Mouse (Mus musculus): ENCODE measurements around the gene Nlrp2. TPM values are rescaled to one million over a fixed set of nuclear protein-coding genes. Genes with fewer than 3 reads are reported as not detected.

Nlrp2 gene
- total RNA-seq (2021), result not detected in 2 replicates
- long read RNA-seq, result 0 reads

DNA sequence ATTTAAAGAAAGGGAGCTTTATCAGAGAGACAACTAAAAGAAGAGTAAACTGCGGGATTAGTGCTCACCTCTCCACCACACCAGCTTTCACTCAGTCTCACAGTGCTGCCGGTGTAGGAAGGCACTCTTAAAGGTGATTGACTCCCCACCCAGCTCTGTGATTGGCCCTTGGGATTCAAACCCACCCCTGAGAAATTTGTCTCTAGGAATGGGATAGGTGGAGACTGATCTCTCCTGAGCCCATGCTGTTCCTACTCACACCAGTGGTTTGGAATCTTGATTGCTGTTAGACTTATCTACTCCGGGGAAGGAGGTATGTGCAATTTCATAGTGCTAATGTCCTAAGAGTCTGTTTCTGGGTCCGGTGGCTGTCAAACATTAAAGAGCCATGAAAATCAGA lies at the start of gene Nlrp2:
Gene Nlrp2, minus strand, starts transcription at position 101 of the 400 bp plus-strand sequence.
- no peak for DNase-seq

DNA sequence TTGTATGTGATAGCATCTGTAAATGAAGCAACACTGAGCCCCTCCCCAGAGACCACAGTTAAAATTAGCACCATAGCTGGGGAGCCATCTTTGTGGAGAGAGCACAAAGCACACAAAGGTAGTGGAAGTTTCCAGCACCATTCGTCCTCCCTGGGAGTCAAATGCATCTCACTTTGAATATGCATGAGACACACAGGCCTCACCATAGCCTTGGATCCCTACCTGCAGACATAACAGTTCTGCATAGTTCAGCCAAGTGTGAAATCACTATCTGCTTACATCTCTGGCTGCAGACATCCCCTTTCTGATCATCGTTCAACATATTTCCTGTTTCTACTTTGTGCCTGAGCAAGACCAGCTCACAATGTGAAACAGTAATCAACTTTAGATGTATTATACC lies 15.9 kb upstream of the Nlrp2 start:
- DNase-seq, result no peak

DNA sequence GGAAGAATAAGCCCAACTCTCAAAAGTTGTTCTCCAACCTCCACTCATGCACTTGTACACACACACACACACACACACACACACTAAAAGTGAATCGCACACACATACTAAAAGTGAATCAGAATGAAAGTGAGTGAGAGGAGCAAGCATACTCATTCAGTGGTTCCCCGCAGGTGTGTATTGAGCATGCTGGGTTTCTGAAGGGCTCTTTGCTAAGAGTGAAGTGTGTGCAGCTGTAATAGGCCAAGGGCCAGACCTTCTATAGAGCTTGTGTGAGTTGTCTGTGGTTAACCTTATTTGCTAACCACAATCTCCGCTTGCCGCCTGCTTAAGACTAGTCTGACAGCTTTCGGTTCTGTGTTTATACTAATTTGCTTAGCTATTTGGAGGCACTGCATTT lies 12.8 kb upstream of the Nlrp2 start:
- DNase-seq, result no peak

DNA sequence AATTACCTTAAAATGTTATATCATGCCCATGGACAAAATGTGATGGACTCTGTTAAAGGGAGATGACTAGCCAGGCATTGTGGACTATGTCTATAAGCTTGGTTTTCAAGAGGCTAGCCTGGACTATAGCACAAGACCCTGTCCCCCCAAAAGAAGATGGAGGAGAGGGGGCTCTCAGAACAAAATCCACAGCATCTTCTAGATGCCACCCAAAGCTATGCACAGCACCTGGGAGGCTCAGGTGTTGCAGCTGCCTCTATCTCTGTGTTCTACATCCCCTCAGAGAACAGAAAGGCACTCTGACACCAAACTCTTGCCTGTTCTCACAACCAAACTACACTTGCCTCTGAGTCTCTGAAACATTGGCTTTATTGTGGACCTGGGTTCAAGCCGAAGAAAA lies 598 bp downstream of the Nlrp2 start, which contains the start of gene Gm5065:
Gene Gm5065, plus strand, starts transcription at position 301 of the 400 bp plus-strand sequence.
- no peak for DNase-seq

- no peak for DNase-seq
Measured at GRCm38 (mm10) chr7:5327511-5327910, 23.3 kb downstream of the Nlrp2 start.

- no peak for DNase-seq
Measured at GRCm38 (mm10) chr7:5288281-5288680, 62.6 kb downstream of the Nlrp2 start.

GRCm38 (mm10) chr7:5263051-5263450 lies 87.8 kb downstream of the Nlrp2 start:
- no peak for DNase-seq

Other genes starting within 250 kb of the Nlrp2 start
- gene Rfpl4, start 234.1 kb downstream of the Nlrp2 start, total RNA-seq (2021), result not detected in 2 replicates
- 1.3 and 1.7 TPM in 2 replicates for gene Rasl2-9, start 225.1 kb downstream of the Nlrp2 start, total RNA-seq (2021)
- not detected in 2 replicates for gene Vmn1r55, start 201.4 kb downstream of the Nlrp2 start, total RNA-seq (2021)
- not detected in 2 replicates for gene Vmn1r56, start 154.3 kb downstream of the Nlrp2 start, total RNA-seq (2021)
- gene Vmn1r57, start 132.5 kb downstream of the Nlrp2 start, total RNA-seq (2021), result not detected in 2 replicates
- not detected in 2 replicates for gene Gm5065, start 498 bp downstream of the Nlrp2 start, total RNA-seq (2021)
- not detected in 2 replicates for gene Vmn1r58, start 62.4 kb upstream of the Nlrp2 start, total RNA-seq (2021)
- not detected in 2 replicates for gene Vmn1r59, start 105.7 kb upstream of the Nlrp2 start, total RNA-seq (2021)
- not detected in 2 replicates for gene Vmn2r28, start 142.9 kb upstream of the Nlrp2 start, total RNA-seq (2021)
- gene Vmn1r60, start 196.3 kb upstream of the Nlrp2 start, total RNA-seq (2021), result not detected in 2 replicates

All from adrenal gland, postnatal 25 days (tissue).